Mouse (Mus musculus) midbrain, embryonic 14.5 days (tissue): ENCODE measurements around the gene Ankrd31. TPM values are rescaled to one million over a fixed set of nuclear protein-coding genes. Genes with fewer than 3 reads are reported as not detected.

Experiments used
- ATAC-seq: fragments of 200-750 bp; cut with Nextera tagmentation; 2 replicates; pipeline ENCODE4 v1.8.0; 2017; ENCODE audit warnings: moderate number of reproducible peaks, moderate library complexity; ENCODE audit not compliant: low FRiP score, low TSS enrichment
- DNase-seq: peaks from one replicate; pipeline ENCODE4 v3.0.0-alpha.2; 2015
- H3K27ac ChIP-seq: fragments of 300-500 bp; sonication (generic); replicated peaks from 2 replicates; pipeline ENCODE4 v1.5.1; 2014; ENCODE audit warnings: mild to moderate bottlenecking, low read depth, low read length, moderate library complexity
- H3K27me3 ChIP-seq: fragments of 300-500 bp; sonication (generic); 2 replicates; pipeline ENCODE4 v1.6.1; 2014; ENCODE audit warnings: low read length, control low read depth, mixed read lengths; ENCODE audit not compliant: control insufficient read depth, insufficient read depth
- H3K36me3 ChIP-seq: fragments of 300-500 bp; sonication (generic); 2 replicates; pipeline ENCODE4 v1.6.1; 2014; ENCODE audit warnings: low read length, control low read depth; ENCODE audit not compliant: control insufficient read depth, insufficient read depth
- H3K4me1 ChIP-seq: fragments of 300-500 bp; sonication (generic); 2 replicates; pipeline ENCODE4 v1.6.1; 2014; ENCODE audit warnings: mild to moderate bottlenecking, antibody characterized with exemption, low read length, control low read depth; ENCODE audit not compliant: control insufficient read depth, insufficient read depth
- H3K4me2 ChIP-seq: fragments of 300-500 bp; sonication (generic); 2 replicates; pipeline ENCODE4 v1.6.1; 2014; ENCODE audit warnings: mild to moderate bottlenecking, low read length, moderate library complexity
- H3K4me3 ChIP-seq: fragments of 300-500 bp; sonication (generic); replicated peaks from 2 replicates; pipeline ENCODE4 v1.5.1; 2014; ENCODE audit warnings: low read depth, low read length
- H3K9ac ChIP-seq: fragments of 300-500 bp; sonication (generic); replicated peaks from 2 replicates; pipeline ENCODE4 v1.6.1; 2014; ENCODE audit warnings: mild to moderate bottlenecking, low read length, moderate library complexity
- H3K9me3 ChIP-seq: fragments of 300-500 bp; sonication (generic); 2 replicates; pipeline ENCODE4 v1.6.1; 2016; ENCODE audit warnings: low read length, control low read depth, mixed read lengths; ENCODE audit not compliant: control insufficient read depth
- WGBS: fragments of 180-500 bp; shearing (Covaris S2); extraction: QIAGEN DNeasy Blood & Tissue Kit; methylation state at CpG from one replicate; pipeline ENCODE4 v1.1.7; 2014; 5-methylcytosine and 5-hydroxymethylcytosine counted together
- polyA plus RNA-seq: library from polyadenylated mRNA; unstranded; fragments of >200 nt; fragmentation: Nextera tagmentation; extraction: Ambion mirVana; gene quantifications from 2 replicates; pipeline ENCODE4 v1.2.1, GENCODE M21; 2014

Ankrd31 gene
- polyA plus RNA-seq, result 0.07 and 0.08 TPM in 2 replicates

DNA sequence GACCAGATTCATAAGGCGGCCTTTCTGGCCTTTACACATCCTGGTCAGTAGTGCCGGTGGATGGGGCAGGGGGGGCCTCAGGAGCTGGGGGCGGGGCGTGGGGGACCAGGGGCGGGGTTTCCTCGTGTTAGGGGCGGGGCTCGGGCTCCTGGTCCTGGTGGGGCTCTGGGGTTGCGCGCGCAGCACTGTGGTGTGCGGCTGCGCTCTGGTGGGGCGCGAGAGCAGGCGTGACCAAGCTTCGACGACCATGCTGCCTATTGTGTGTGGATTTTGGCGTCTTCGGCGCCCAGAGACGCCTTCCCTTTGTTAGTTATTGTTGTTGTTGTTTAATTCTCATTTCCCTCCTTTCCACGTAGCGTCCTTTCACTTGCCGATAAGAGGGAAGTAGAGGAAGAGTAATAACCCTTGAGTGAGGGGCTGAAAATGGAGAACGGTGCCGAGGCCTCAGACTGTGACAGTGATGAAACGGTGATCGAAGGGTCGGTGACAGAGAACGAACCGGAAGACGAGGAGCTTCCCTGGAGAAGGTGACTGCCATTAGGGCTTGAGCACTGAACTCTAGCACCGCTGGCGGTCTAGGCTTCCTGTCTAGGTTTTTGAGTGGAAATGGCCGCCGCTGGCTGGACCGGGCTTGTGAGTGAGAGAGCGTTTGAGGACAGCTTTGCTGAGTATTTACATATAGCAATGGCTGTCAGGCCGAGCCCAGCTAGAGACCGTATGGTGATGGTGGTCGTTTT is at the start of gene Ankrd31:
Gene Ankrd31 (plus strand): TSS at position 164 of the 737 bp plus-strand sequence.
- ATAC-seq, result no peak
- no peak for DNase-seq
- H3K27ac ChIP-seq, result no peak within 1 kb of the TSS
- peaks cover 4% of the 10 kb centered on the region; the same call in 1 of the 2 replicates for H3K9me3 ChIP-seq
- H3K4me1 ChIP-seq, result no peaks in the 10 kb centered on the region
- no peaks in the 10 kb centered on the region for H3K27me3 ChIP-seq
- no peak within 1 kb of the TSS for H3K4me2 ChIP-seq
- no peak within 1 kb of the TSS for H3K4me3 ChIP-seq
- H3K36me3 ChIP-seq, result no peaks in the 10 kb centered on the region
- H3K9ac ChIP-seq, result no peak within 1 kb of the TSS
- WGBS, result 92% methylated on average over 42 of the region's 42 CpGs

DNA sequence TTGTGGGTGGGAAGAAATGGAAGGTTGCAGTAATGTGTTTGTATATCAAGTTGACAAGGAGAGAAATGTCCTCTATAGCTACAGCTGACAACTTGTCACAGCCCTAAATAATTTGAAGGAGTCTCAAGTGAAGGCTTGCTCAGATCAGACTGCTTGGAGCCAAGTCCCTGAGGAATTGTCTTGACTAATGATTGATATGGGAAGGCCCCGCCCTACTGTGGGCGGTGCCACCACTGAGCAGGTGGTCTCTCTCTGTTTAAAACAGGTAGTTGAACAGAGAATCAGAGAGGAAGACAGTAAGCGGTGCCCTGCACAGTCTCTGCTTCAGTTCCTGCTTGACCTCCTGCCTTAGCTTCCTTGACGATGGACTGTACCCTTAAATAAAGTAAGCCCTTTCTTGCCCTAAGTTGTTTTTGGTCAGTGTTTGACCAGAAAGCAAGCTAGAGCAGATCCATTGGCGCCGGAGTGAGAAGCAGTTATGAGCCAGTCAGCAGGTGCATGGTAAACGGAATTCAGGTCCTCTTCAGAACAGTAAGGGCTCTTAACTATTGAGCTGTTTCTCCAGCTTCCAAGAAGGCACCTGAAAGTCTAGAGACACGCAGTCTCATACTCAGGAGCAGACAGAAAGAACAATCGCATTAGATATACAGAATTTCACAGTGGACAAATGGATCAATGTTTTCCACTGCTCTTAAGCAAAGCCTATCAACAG is 45.3 kb upstream of the Ankrd31 start:
- no peak for ATAC-seq
- H3K27ac ChIP-seq, result no peak overlapping the region
- no peaks in the 10 kb centered on the region for H3K27me3 ChIP-seq
- H3K9ac ChIP-seq, result no peak overlapping the region
- DNase-seq, result no peak
- WGBS, result 82% methylated on average over 9 of the region's 9 CpGs
- H3K9me3 ChIP-seq, result no peaks in the 10 kb centered on the region
- H3K4me2 ChIP-seq, result no peak overlapping the region
- H3K36me3 ChIP-seq, result no peaks in the 10 kb centered on the region
- H3K4me3 ChIP-seq, result no peak overlapping the region
- H3K4me1 ChIP-seq, result no peaks in the 10 kb centered on the region

DNA sequence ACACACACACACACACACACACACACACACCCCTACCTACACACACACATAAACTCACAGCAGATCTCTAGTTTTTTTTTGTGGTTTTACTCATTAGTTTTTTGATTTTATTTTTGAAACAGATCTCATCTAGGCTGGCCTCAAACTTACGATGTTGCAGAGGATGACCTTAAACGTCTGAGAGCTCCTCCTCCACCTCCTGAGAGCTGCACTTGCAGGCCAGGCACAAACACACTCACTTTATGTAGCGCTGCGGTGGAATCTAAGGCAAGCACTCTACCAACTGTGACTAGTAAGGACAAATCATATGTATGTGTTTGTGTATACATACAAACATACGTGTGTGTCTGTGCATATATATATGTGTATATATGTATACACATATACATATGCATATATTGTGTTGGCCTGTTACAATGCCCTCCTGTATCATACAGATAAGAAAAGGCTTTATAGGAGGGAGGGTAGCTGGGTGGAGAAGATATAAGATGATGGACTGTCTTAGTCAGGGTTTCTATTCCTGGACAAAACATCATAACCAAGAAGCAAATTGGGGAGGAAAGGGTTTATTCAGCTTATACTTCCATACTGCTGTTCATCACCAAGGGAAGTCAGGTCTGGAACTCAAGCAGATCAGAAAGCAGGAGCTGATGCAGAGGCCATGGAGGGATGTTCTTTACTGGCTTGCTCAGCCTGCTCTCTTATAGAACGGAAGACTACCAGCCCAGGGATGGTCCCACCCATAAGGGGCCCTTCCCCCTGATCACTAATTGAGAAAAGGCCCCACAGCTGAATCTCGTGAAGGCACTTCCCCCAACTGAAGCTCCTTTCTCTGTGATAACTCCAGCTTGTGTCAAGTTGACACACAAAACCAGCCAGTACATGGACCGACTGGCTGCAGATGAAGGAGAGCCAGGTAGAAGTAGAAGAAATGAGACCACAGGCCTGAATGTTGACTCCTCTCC is 38.5 kb upstream of the Ankrd31 start:
- no peaks in the 10 kb centered on the region for H3K9me3 ChIP-seq
- H3K36me3 ChIP-seq, result no peaks in the 10 kb centered on the region
- H3K4me3 ChIP-seq, result no peak overlapping the region
- no peaks in the 10 kb centered on the region for H3K4me1 ChIP-seq
- H3K4me2 ChIP-seq, result no peak overlapping the region
- DNase-seq (no peak), ATAC-seq (no peak)
- no peaks in the 10 kb centered on the region for H3K27me3 ChIP-seq
- WGBS, result 79% methylated on average over 8 of the region's 8 CpGs
- H3K9ac ChIP-seq, result no peak overlapping the region
- no peak overlapping the region for H3K27ac ChIP-seq

DNA sequence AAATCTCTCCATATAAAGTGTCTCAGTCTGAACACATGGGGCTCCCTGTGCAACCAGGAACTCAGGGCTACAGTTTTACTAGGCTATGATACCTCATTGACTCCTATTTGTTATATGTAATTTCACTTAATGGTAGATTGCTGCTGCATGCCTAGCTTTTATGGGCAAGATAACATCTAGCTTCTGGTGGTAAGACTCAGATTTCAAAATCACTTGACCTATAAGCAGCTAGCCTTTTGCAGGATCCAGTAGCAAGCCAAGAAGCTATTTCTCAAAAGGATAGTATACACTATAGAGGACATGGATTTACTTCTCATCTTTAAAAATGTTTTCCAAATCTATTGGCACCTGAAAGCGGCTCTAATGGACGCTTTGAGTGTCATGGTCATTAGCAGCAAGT is 31.8 kb upstream of the Ankrd31 start:
- no peaks in the 10 kb centered on the region for H3K4me1 ChIP-seq
- ATAC-seq, result no peak
- H3K4me3 ChIP-seq, result no peak overlapping the region
- H3K27ac ChIP-seq, result no peak overlapping the region
- H3K36me3 ChIP-seq, result no peaks in the 10 kb centered on the region
- H3K9ac ChIP-seq, result no peak overlapping the region
- 92% methylated on average over 2 of the region's 2 CpGs for WGBS
- no peak overlapping the region for H3K4me2 ChIP-seq
- no peaks in the 10 kb centered on the region for H3K9me3 ChIP-seq
- no peaks in the 10 kb centered on the region for H3K27me3 ChIP-seq
- DNase-seq, result no peak

DNA sequence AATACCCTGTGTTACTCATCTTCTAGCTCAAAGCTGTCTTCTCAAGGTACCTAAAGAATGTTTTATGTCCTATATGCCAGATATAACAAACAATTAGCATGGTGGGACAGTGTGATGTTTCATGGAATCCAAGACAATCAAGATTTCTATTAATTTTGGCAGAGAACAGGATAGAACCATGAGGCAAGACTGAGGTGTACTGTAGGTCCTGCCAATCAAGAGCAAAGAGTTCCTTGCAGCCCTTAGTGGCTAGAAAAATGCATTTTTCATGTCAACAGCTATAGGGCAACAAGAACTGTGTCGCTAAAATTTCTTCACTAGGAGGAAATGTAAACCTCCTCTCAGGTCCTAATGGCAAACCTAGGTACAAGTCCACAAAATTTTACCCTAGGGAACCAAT is 30.3 kb upstream of the Ankrd31 start:
- no peak overlapping the region for H3K27ac ChIP-seq
- H3K9ac ChIP-seq, result no peak overlapping the region
- H3K27me3 ChIP-seq, result no peaks in the 10 kb centered on the region
- no peak overlapping the region for H3K4me3 ChIP-seq
- H3K4me2 ChIP-seq, result no peak overlapping the region
- no peaks in the 10 kb centered on the region for H3K9me3 ChIP-seq
- ATAC-seq, result no peak
- WGBS, result 54% methylated on average over 1 of the region's 1 CpGs
- no peaks in the 10 kb centered on the region for H3K4me1 ChIP-seq
- DNase-seq, result no peak
- no peaks in the 10 kb centered on the region for H3K36me3 ChIP-seq

DNA sequence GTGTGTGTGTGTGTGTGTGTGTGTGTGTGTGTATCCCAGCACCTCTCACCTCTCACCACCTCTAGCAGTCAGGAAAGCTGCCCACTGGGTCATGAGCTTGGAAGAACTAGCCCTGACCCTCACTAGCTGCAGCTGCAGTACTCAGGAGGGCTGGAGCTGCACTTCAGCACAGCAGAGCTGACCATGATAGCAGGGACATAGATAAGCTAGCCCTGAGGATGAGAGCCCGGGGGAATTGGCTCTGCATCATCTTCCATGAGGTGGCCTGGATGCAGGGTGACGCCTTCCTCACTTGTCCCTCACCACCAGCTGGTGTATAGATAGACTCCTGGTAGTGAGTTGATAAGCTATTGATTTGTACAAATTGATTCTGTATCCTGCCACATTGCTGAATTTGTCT is 28.1 kb upstream of the Ankrd31 start:
- WGBS, result 85% methylated on average over 2 of the region's 2 CpGs
- ATAC-seq (no peak), DNase-seq (no peak)
- H3K27ac ChIP-seq, result no peak overlapping the region
- no peaks in the 10 kb centered on the region for H3K4me1 ChIP-seq
- no peak overlapping the region for H3K4me3 ChIP-seq
- no peaks in the 10 kb centered on the region for H3K9me3 ChIP-seq
- no peaks in the 10 kb centered on the region for H3K27me3 ChIP-seq
- H3K4me2 ChIP-seq, result no peak overlapping the region
- H3K36me3 ChIP-seq, result no peaks in the 10 kb centered on the region
- no peak overlapping the region for H3K9ac ChIP-seq

DNA sequence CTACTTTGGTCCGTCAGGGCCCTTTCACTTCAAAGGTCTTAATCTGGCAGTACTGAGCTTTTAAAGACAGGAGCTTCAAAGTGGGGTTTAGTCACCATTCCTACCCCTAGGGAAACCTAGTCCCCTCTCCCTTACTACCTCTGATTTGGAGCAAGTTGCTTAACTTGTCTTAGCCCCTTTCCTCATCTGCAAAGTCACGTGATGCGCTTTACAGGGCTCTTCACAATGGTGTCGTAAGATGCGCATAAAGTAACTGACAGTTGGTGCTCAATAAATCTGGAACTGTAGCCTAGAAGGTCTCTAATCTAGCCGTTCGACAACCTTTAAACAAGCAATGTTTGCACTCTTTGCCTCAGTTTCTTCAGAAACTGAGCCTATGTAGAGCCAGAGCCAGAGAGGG is 19.8 kb upstream of the Ankrd31 start:
- H3K4me1 ChIP-seq, result no peaks in the 10 kb centered on the region
- no peak for ATAC-seq
- H3K27ac ChIP-seq, result no peak overlapping the region
- no peaks in the 10 kb centered on the region for H3K27me3 ChIP-seq
- H3K4me2 ChIP-seq, result no peak overlapping the region
- WGBS, result 90% methylated on average over 7 of the region's 7 CpGs
- no peak overlapping the region for H3K4me3 ChIP-seq
- no peaks in the 10 kb centered on the region for H3K9me3 ChIP-seq
- no peaks in the 10 kb centered on the region for H3K36me3 ChIP-seq
- H3K9ac ChIP-seq, result no peak overlapping the region
- no peak for DNase-seq

DNA sequence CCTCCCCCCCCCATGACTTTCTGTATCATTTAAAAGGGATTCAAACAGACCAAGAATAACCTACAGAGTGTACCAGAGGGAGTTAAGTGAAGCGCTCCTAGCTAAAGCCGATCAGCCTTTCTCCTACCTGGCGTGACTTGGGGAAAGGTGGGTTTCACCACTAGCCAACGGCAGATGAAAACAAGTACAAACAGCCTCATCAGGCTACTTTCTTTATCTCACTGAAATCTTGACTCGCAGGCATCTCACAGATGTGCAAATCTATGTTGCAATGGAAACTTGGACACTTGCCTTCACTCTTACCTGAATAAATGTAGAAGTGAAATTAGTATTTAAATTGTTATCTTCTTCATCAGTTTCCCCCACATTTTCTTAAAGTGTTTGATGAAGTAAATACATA is 18.9 kb upstream of the Ankrd31 start:
- DNase-seq (no peak), ATAC-seq (no peak)
- Histone ChIP-seq H3K4me1 (no peaks in the 10 kb centered on the region), H3K9ac (no peak overlapping the region), H3K27me3 (no peaks in the 10 kb centered on the region), H3K4me2 (no peak overlapping the region), H3K4me3 (no peak overlapping the region), H3K27ac (no peak overlapping the region), H3K36me3 (no peaks in the 10 kb centered on the region), H3K9me3 (no peaks in the 10 kb centered on the region)
- WGBS, result 95% methylated on average over 5 of the region's 5 CpGs
